In genomic region chr7:126066777-126067176, GRCm38 (mm10) we compare ENCODE assay signal across 8 mouse cellular contexts. TPM values are rescaled to one million over a fixed set of nuclear protein-coding genes. Genes with fewer than 3 reads are reported as not detected.
DNase-seq lines count a peak whose midpoint lies in the region; ATAC-seq lines count a peak whose summit lies in the region.

No protein-coding gene starts in this region.

- H3K9me3 ChIP-seq in forebrain, embryonic 13.5 days (replicated peaks) = no peaks in the 10 kb centered on the region; the same call in none of the 2 replicates
- 0 out of 2 replicates have a peak, but pooled peaks cover 4% of the 10 kb centered on the region for H3K9me3 ChIP-seq in forebrain, embryonic 12.5 days
- no peaks in the 10 kb centered on the region for H3K9me3 ChIP-seq in midbrain, embryonic 14.5 days (ENCODE audit: control insufficient read depth, low read length)
- no peaks in the 10 kb centered on the region for H3K9me3 ChIP-seq in midbrain, embryonic 10.5 days (replicated peaks)
- H3K9me3 ChIP-seq in neural tube, embryonic 14.5 days (ENCODE audit: control insufficient read depth, low read length) = no peaks in the 10 kb centered on the region
- H3K9me3 ChIP-seq in intestine, embryonic 15.5 days = no peaks in the 10 kb centered on the region

- no peak overlapping the region for H3K4me3 ChIP-seq in forebrain, embryonic 13.5 days
- no peak overlapping the region for H3K4me3 ChIP-seq in forebrain, embryonic 12.5 days (replicated peaks)
- no peak overlapping the region for H3K4me3 ChIP-seq in midbrain, embryonic 14.5 days (replicated peaks; ENCODE audit: low read depth, low read length)
- no peak overlapping the region for H3K4me3 ChIP-seq in midbrain, embryonic 10.5 days
- no peak overlapping the region for H3K4me3 ChIP-seq in neural tube, embryonic 14.5 days (ENCODE audit: low read depth, low read length)
- H3K4me3 ChIP-seq in intestine, embryonic 15.5 days (replicated peaks) = no peak overlapping the region

- no peaks in the 10 kb centered on the region for H3K36me3 ChIP-seq in forebrain, embryonic 13.5 days (ENCODE audit: poor library complexity, severe bottlenecking)
- H3K36me3 ChIP-seq in forebrain, embryonic 12.5 days (replicated peaks) = no peaks in the 10 kb centered on the region
- H3K36me3 ChIP-seq in midbrain, embryonic 14.5 days (ENCODE audit: control insufficient read depth, insufficient read depth, low read length) = no peaks in the 10 kb centered on the region
- H3K36me3 ChIP-seq in midbrain, embryonic 10.5 days = no peaks in the 10 kb centered on the region
- no peaks in the 10 kb centered on the region for H3K36me3 ChIP-seq in neural tube, embryonic 14.5 days (ENCODE audit: control insufficient read depth, insufficient read depth, low read length)
- no peaks in the 10 kb centered on the region for H3K36me3 ChIP-seq in intestine, embryonic 15.5 days

- H3K27ac ChIP-seq in forebrain, embryonic 13.5 days = no peak overlapping the region
- no peak overlapping the region for H3K27ac ChIP-seq in forebrain, embryonic 12.5 days
- no peak overlapping the region for H3K27ac ChIP-seq in midbrain, embryonic 14.5 days (replicated peaks; ENCODE audit: low read depth, low read length)
- H3K27ac ChIP-seq in midbrain, embryonic 10.5 days (replicated peaks) = no peak overlapping the region
- H3K27ac ChIP-seq in neural tube, embryonic 14.5 days (ENCODE audit: low read depth, low read length) = 0 out of 2 replicates have a peak overlapping the region, but pooled peaks have one; percentile 7
- H3K27ac ChIP-seq in intestine, embryonic 15.5 days = no peak overlapping the region

- WGBS in forebrain, embryonic 13.5 days = 55% methylated on average over 14 of the region's 14 CpGs
- WGBS in forebrain, embryonic 12.5 days = 73% methylated on average over 14 of the region's 14 CpGs
- 62% methylated on average over 14 of the region's 14 CpGs for WGBS in midbrain, embryonic 14.5 days
- 69% methylated on average over 14 of the region's 14 CpGs for WGBS in midbrain, embryonic 10.5 days
- WGBS in neural tube, embryonic 14.5 days = 44% methylated on average over 14 of the region's 14 CpGs
- WGBS in intestine, embryonic 15.5 days = 58% methylated on average over 14 of the region's 14 CpGs

- peaks cover 8% of the 10 kb centered on the region for H3K4me1 ChIP-seq in forebrain, embryonic 13.5 days
- peaks cover 11% of the 10 kb centered on the region for H3K4me1 ChIP-seq in forebrain, embryonic 12.5 days
- H3K4me1 ChIP-seq in midbrain, embryonic 14.5 days (ENCODE audit: control insufficient read depth, insufficient read depth, low read length) = peaks cover 6% of the 10 kb centered on the region; the same call in 1 of the 2 replicates
- H3K4me1 ChIP-seq in midbrain, embryonic 10.5 days = peaks cover 9% of the 10 kb centered on the region
- H3K4me1 ChIP-seq in neural tube, embryonic 14.5 days (ENCODE audit: control insufficient read depth, insufficient read depth, low read length) = peaks cover 2% of the 10 kb centered on the region; the same call in 1 of the 2 replicates
- 0 out of 2 replicates have a peak, but pooled peaks cover 2% of the 10 kb centered on the region for H3K4me1 ChIP-seq in intestine, embryonic 15.5 days (replicated peaks)

- peak; percentile 16; the same call in 1 of the 2 replicates for ATAC-seq in forebrain, embryonic 13.5 days
- ATAC-seq in forebrain, embryonic 12.5 days (ENCODE audit: low FRiP score) = no peak
- ATAC-seq in midbrain, embryonic 14.5 days (ENCODE audit: low FRiP score, low TSS enrichment) = no peak
- no peak for ATAC-seq in neural tube, embryonic 14.5 days (ENCODE audit: low read depth)
- ATAC-seq in intestine, embryonic 15.5 days = no peak

- no peaks in the 10 kb centered on the region for H3K27me3 ChIP-seq in forebrain, embryonic 13.5 days
- peaks cover 6% of the 10 kb centered on the region; the same call in 1 of the 2 replicates for H3K27me3 ChIP-seq in forebrain, embryonic 12.5 days
- H3K27me3 ChIP-seq in midbrain, embryonic 14.5 days (ENCODE audit: control insufficient read depth, insufficient read depth, low read length) = no peaks in the 10 kb centered on the region
- peaks cover 7% of the 10 kb centered on the region; the same call in 1 of the 2 replicates for H3K27me3 ChIP-seq in midbrain, embryonic 10.5 days (ENCODE audit: low read depth, poor library complexity, severe bottlenecking)
- no peaks in the 10 kb centered on the region for H3K27me3 ChIP-seq in neural tube, embryonic 14.5 days (ENCODE audit: control insufficient read depth, insufficient read depth, low read length)
- H3K27me3 ChIP-seq in intestine, embryonic 15.5 days (replicated peaks) = no peaks in the 10 kb centered on the region

- DNase-seq in midbrain, embryonic 14.5 days = peak; percentile 58
- no peak for DNase-seq in midbrain, embryonic 10.5 days (ENCODE audit: low spot score)
- peak; percentile 40 to 61 for DNase-seq in heart, adult 9 months (ENCODE audit: low spot score in 2 of 2)
- no peak for DNase-seq in embryo, embryonic 11 days

- no peak overlapping the region for H3K4me2 ChIP-seq in forebrain, embryonic 13.5 days
- no peak overlapping the region for H3K4me2 ChIP-seq in forebrain, embryonic 12.5 days
- no peak overlapping the region for H3K4me2 ChIP-seq in midbrain, embryonic 14.5 days (ENCODE audit: low read length)
- no peak overlapping the region for H3K4me2 ChIP-seq in neural tube, embryonic 14.5 days (ENCODE audit: low read depth, low read length)
- no peak overlapping the region for H3K4me2 ChIP-seq in intestine, embryonic 15.5 days (replicated peaks)

- H3K9ac ChIP-seq in forebrain, embryonic 13.5 days = no peak overlapping the region
- no peak overlapping the region for H3K9ac ChIP-seq in forebrain, embryonic 12.5 days
- no peak overlapping the region for H3K9ac ChIP-seq in midbrain, embryonic 14.5 days (replicated peaks; ENCODE audit: low read length)
- no peak overlapping the region for H3K9ac ChIP-seq in neural tube, embryonic 14.5 days (replicated peaks; ENCODE audit: low read depth, low read length)
- no peak overlapping the region for H3K9ac ChIP-seq in intestine, embryonic 15.5 days

RNA-seq across cellular contexts. Expression of gene Gsg1l, which starts 15.4 kb away (rescaled TPM):
- 3.4 and 3.5 TPM in 2 replicates for polyA plus RNA-seq in forebrain, embryonic 13.5 days (2015; fragmentation: Nextera tagmentation; extraction: Ambion mirVana)
- 1.9 and 2.3 TPM in 2 replicates for polyA plus RNA-seq in forebrain, embryonic 12.5 days (2016; fragmentation: Nextera tagmentation; extraction: Ambion mirVana)
- polyA plus RNA-seq in midbrain, embryonic 14.5 days (2014; fragmentation: Nextera tagmentation; extraction: Ambion mirVana) = 9.6 and 10.3 TPM in 2 replicates
- 1.1 and 1.9 TPM in 2 replicates for polyA plus RNA-seq in midbrain, embryonic 10.5 days (2016; fragmentation: Nextera tagmentation; extraction: Ambion mirVana)
- polyA plus RNA-seq in neural tube, embryonic 14.5 days (2014; fragmentation: Nextera tagmentation; extraction: Ambion mirVana) = 14.5 and 15.5 TPM in 2 replicates
- polyA plus RNA-seq in intestine, embryonic 15.5 days (2015; fragmentation: Nextera tagmentation; extraction: Ambion mirVana) = 0.57 and 0.67 TPM in 2 replicates

Comparison
In these comparisons a context has a peak if more than half of its experiments do, and no peak if none do; other contexts are left out.
1. DNase-seq: peak in midbrain, embryonic 14.5 days (single experiment) and heart, adult 9 months (2 of 2); none in midbrain, embryonic 10.5 days (single experiment) and embryo, embryonic 11 days (single experiment).